Mouse (Mus musculus) thymus, postnatal 25 days (tissue): ENCODE results near the gene Lbhd2.

ENCODE experiments used
- DNase-seq: peaks from one replicate; pipeline ENCODE4 v3.0.0; 2022

Gene Lbhd2

DNA sequence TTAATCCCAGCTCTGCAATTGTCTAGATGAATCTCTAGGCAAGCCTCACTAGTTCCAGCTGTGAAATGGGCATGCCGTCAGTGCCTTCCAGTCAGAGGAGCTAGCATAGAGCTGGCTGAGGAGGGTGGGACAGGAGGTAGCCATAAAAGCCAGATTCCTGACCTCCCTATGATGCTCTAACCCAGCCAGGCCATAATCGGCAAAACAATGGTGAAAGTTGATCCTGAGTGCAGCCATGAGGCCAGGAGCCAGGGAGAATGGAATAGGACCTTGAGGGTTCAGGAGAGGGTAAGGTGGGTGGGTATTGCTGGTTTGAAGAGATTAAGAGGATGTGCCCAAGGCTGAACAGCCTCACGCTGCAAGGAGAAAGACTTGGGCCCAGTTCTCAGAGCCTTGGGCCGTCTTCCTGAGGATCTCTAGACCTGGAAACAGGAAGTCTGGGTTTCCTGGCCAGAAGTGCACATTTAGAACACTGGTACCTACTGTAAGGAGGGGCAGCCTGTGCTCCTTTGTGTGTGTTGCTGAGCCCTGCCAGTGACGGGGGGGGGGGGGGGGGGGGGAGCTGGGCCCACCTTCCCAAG lies 26.2 kb downstream of the Lbhd2 start:
- no peak for DNase-seq

DNA sequence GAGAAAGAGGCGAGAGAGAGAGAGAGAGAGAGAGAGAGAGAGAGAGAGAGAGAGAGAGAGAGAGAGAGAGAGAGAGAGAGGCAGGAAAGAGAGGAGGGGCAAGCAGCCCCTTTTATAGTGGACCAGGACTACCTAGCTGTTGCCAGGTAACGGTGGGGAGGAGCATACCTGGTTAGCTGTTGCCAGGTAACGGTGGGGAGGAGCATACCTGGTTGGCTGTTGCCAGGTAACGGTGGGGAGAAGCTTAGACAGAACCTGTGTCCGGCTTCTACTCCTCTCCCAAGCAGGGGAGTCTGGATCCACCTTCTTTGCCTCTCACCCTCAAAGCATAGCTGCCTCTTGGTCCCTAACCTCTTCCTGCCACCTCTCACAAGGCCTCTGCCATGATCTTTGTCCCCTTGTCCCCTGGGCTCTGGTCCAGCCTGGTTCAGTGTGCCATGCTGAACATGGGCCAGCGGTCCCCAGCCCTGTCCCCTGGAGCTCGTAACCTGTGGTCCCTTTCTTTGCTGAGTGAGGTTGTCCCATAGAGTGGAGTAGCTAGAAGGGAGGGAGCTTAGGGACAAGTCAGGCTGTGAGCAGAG lies 27.6 kb downstream of the Lbhd2 start:
- DNase-seq = no peak

DNA sequence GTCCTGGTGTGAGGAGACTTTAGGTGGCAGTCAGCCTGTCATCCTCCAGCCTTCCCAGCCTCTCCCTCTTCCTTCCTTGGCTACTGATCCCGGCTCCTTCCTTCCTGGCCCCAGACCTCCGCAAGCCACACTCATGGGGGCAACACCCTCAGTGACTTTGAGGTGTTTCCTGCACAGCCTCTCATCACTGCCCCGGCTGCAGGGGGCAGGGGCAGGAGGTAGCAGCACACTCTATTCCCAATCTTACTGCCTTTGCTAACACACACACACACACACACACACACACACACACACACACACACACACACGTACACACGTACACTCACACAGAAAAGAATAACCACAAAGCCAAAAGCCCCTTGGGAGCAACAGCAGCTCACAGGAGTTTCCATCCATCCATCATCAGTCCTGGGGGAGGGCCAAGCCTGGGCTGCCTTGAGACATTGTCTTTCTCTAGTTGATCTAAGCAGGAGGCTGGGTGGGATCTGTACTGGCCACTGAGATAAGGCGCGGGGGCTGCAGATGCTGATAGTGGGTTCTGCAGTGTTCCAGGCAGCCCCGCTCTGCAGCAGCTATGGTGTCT lies 28.2 kb downstream of the Lbhd2 start:
- no peak for DNase-seq

DNA sequence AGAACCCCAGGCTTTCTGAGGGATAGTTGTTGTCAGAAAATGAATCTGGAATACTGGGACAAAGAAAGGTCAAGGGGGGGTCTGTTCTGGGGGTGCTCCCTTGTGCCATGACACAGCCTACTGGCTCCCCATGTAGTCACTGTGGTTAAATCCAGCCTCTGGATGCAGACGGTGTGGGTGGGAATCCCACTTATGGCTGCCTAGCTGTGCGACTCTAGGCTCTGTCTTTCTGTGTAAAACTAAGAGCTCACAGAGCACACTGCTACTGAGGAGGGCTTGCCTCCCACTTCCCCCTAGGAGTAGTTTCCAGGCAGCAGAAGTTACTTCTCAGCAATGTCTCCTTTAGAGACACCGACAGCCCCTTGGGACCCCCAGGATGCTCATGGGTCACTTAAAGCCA lies 29.6 kb downstream of the Lbhd2 start:
- no peak for DNase-seq

DNA sequence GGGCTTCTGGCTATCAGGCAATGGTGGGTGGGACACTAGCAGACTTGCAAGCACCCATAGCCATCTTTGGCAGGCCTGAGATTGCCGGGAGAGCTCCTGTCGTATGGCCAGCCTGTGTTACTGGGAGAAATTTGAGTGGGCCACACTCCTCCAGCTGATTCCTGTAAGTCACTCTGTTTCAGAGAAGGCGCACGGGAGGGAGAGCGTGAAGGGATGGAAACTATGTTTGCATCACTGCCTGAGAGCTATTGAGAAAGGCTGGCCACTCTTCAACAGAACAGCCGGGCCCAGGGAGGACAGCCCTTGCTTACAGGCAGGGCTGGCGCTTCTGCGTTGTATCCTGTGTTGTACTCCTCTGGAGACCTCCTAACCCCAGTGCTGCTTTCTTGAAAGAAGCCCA lies 30.0 kb downstream of the Lbhd2 start:
- no peak for DNase-seq

DNA sequence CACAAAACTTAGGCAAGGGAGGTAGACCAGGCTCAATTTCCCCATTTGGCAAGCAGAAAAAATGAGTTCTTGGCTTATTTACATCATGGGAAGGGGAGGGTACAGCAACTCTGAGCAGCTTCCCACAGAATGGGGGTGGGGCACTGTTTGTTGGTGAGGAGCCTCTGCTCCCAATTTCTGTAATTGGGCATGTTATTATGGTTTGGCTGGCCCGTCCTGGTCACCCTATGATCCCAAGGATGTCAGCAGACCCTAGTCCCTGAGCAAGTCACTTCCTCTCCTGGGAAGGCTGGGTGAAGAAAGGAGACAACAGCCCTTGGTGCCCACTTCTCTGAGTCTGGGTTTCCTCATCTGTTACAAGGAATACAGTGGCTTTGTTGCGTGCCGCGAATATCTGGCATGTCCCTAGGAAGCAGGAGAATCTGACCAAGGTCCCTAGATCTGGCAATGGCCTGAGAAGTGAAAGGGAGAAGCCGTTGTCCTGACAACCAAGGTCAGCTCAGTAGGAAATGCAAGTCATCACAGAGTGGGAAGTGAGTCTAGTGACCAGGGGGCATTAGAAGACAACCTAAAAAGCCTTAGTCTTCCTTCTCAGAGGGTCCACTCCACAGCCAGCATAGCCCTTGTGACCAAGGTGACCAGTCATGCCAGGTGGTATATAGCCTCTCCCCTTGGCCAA lies 30.8 kb downstream of the Lbhd2 start:
- no peak for DNase-seq

DNA sequence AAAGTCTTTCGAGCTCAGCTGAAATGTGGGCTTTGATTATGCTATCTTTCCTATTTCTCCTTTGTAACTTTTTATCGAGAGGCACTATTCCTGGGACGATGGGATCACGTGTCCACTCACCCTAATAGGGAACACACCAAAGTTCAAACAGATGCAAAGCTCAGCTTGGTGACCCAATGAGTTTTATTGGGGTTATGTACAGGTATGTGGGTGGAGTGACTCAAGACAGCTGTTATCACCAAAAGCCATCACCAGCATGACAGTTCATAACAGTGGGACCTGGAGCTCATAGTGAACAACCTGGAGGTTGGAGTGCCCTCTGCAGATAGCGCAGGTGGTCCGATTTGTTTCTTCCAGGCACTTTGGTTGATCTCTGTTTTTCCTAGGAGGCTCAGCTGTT lies 32.2 kb downstream of the Lbhd2 start:
- DNase-seq = no peak

DNA sequence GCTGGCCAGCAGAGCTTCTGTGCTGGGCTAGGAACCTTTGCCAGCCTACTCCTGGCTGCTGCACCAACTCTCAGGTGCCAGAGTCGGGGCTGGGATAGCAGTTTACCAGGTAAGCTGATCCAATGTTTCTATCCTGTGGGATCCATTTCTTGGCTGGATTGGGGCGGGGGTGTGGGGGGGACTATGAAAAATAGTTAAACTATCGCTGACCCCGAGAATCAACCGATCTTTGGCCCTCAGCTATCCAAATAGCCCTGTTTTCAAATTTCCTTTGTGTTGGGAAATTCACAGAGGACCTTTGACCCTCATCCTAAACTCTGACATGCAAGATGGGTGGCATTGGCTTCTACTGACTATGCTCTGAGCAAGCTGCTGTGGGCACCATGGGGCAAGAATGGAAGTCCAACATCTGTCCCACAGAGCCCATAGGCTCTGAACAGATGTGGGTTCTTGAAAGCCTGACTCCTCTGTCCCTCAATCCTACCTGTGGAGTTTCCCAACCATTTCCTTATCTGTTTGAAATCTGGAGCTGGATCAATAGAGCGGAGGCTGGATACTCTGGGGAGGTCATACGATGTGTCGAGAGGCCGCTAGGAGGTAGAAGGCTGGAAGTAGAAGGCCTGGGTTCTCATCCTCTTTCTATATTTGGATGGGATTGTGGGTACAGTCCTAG lies 34.2 kb downstream of the Lbhd2 start:
- no peak for DNase-seq

DNA sequence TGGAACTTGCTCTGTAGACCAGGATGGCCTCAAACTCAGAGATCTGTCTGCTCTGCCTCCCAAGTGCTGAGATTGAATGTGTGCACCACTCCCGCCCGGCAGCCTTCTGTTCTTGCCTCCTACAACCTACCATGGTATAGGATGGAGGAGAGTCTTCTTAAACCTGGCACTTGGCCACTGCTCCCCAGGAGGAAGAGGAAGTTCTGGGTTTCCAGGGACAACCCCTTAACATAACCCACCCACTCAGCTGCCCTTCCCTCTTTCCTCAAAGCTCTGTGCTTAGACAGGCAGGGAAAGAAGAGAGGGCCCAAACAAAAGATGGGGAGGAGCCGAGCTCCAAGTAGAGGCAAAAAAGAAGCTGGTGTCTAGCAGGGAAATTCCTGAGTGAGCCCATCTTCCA lies 34.9 kb downstream of the Lbhd2 start:
- no peak for DNase-seq

DNA sequence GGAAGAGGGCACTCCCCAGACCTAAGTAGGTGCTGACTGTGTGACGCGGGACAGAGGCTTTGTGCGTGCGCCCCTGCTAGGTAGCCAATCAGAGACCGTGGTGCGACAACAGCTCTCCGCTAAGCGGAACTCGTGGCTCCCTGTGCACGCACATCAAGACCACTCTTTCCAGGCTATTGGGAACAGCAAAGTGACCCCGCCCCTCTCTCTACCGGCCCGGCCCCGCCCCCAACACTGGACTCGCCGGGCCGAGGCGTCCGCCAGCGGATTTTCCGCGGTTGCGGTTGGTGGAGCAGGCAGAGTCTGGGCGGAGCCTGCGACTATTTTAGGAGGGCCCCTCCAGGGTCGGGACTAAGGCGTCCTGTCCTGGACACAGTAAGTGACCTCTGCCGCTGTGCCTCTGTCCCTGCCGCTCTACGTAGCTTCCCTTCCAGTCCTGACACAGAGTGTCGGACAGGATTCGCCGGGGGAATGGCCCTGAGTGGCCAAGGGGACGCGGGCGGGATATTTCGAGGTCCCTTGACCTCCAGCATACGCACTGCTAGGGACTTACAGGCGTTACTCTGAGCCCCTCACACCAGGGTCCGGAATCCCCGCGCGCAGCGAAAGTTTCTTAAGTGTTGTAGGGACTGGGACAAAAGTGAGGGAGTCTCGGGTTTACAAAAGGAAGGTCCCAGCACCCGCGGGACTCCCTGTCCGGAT lies 35.9 kb downstream of the Lbhd2 start, which contains the start of gene Tnfaip2:
Tnfaip2 (plus strand) TSS at position 161 of the 702 bp plus-strand sequence.
- DNase-seq = peak; percentile 20

DNA sequence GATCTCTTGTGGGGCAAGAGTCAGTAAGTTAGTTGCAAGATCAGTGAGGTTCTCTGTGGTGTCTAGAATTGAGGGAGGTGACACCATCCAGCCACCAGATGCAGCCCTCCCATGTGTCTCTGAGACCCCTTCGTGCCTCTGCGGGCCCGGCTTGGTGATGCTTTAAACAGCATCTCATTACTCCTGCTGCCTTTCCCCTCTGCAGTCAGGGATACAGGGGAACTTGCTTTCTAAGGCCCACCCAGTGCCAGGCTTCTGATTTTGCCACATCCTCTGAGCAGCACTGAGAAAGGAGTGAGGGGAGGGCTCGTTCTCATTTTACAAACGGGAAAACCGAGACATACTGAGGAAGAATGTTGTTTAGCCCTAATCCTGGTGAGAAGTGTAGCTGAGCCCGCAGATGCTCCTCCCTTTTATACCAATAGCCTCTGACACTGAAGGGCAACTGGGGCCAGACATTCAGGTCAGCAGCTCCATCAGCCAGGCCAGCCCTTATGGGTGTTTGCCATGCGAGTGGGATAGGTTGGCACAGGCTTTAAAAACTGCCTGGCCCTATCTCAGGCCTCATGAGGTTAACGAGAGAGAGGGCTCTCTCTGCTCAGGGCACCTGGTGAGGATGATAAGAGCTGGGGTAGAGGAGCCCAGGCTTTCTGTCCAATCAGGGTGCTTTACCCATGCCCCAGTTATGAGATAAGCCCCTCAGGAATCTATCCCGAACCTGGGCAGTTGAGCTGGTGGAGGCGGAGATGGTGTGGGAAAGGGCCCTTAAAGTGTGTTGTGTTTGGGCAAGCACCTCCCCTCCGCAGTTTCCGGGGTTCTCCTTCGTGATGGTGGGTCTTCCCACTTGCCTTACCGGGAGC lies 36.6 kb downstream of the Lbhd2 start:
- no peak for DNase-seq

DNA sequence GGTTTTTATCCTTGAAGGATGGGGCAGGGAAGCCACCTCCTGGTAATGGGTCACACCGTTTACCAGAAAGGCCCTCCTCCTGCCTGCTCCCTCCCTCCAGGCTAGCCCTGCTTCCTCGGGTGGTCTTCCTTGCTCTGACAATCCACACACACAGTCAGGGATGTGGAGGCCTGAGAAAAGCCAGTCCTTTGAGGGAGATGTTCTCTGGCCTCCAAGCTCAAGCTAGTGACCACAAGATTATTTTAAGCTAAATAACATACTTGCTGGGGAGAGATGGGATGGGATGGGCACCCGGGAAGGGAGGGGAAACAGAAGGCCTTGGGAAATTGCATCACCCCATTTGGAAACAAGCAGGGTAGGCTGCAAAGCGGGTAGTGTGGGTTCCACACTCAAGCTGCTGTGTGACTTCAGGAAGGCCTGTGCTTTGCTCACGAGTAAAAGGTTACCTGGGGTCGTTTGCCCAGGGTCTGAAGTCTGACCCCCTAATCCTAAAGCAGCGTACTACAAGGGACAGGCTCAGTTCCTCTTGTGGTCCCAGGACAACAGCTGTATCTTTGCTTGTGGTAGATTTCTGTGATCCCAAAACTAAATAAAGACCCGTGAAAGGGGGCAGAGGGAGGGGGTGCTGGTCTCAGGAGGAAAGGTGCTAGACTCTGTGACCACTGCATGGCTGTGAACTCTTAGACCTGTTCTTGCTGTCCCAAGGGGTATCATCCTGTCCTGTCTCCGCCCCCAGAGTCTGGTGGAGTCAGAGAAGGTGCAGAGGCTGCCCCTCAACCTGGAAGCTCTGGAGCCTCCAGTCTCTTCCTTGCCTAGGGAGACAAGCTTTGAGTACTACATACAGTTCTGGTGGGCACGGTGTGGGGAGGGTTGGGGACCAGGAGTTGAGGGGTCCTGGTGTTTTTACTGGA lies 37.6 kb downstream of the Lbhd2 start:
- no peak for DNase-seq

DNA sequence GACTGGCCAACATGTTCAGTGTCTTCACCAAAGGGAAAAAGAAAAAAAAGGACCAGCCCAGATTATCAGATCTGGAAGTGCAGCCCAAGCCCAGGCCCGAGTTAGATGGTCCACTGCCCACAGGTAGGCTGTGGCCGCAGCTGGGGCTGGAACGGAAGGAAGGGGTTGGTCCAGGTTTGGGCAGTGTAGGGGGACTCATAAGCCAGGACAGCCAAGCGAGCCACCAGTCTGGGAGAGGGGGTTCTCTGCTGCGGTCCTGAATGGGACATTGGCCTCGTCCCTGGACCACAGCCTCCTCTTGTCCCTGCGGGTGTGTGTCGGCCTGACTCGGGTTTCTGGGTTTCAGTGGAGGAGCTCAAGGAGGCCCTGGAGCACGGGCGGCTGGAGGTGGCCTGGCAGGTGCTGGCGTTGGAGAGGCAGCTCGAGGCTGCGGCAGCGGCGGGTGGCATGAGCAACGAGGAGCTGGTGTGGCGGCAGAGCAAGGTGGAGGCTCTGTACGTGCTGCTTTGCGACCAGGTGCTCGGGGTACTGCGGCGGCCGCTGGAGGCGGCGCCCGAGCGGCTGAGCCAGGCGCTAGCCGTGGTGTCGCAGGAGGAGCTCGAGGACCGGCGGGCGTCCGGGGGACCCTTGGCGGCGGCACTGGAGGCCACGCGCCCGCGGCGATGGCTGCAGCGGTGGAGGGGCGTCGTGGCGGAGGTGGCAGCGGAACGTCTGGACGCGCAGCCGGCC lies 38.7 kb downstream of the Lbhd2 start:
- no peak for DNase-seq

DNA sequence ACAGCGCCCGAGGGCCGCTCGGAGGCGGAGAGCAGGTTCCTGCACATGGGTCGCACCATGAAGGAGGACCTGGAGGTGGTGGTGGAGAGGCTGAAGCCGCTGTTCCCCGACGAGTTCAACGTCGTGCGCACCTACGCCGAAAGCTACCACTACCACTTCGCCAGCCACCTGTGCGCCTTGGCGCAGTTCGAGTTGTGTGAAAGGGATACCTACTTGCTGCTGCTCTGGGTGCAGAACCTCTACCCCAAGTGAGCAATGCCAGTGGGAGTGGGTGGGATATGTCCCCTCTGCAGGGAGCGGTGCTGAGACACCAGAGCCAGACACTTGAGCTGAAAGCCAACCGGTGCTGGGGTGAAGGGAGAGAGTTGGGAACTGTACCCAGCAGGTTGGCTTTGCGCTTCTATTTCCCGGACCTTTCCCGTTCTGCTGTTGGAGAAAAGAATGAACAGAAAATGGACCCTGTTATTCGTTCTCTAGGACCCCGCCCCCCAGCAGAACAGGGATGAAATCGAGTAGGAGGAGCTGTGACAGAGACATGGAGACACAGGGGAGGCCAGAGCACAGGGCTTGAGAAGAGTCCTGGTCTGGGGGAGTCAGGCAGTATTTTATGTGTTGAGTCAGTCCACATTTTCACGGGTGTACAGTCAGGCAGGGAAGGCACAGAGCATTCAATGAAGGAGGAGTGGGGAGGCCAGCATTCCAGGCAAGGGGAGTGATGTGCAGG lies 39.4 kb downstream of the Lbhd2 start:
- DNase-seq = no peak

DNA sequence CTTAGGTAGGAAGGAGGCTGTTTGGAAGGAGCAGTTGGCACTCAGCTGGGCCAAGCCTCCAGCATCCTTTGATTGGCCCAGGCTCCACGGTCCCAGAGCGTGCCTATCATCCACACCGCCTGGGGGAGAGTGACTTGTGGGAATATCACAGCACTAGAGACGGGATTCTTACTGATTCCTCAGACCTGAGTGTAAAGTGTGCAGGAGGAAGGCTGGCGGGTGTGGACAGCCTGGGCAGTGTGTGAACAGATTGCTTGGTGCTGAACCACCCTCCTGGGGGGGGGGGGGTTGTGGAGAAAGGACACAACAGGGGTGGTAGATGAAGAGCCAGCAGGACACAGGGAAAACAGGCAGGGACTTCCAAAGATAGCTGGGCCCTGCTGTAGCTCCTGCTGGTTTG lies 40.1 kb downstream of the Lbhd2 start:
- DNase-seq = no peak

DNA sequence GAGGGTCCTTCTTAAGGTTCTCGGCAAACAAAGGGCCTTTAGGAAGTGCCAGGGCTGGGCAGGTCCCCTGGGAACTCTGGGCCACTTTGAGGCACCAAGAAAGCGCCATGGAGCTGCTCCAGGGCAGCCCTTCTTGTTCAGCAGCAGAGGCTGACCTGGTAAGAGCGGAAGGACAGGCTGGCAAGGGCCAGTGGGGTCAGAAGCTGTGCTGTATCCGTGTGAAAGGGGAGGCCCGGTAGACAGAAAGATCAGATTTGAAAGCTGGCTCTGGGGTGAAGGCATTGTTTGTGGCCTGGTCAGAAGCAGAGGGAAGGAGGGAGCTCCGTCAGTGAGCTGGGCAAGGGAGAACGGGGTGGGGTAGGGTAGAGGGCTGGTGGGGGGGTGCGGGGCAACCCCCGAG lies 40.7 kb downstream of the Lbhd2 start:
- no peak for DNase-seq

DNA sequence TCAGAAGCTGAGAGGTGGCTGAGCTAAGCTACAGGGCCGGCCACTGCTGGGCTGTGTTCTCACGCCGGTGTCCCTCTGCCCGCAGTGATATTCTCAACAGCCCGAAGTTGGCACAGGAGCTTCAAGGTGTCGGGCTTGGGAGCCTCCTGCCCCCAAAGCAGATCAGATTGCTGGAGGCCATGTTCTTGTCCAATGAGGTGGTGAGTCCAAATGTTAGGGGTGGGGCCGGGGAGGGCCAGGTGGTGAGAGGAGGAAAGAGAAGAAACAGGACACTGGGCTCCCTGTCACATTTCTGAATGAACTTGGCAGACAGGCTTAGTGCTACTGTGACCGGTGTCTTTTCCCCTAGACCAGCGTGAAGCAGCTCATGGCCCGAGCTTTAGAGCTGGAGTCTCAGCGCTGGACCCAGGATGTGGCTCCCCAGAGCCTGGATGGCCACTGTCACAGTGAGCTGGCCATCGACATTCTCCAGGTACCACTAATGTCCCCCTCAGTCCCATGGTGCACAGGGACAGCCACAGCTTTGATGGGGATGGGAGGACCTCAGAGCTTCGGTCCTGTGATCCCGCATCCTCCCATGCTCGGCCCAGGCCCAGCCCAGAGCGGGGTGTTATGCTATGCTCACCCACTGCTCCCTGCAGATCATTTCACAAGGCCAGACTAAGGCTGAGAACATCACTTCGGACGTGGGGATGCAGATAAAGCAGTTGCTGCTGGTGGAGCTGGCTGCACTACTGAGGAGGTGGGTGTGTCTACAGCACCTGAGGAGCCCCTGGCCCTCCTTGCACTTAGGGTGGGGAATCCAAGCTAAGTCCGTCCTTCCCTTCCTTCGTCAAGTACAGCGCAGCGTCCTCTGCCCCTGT lies 41.5 kb downstream of the Lbhd2 start:
- no peak for DNase-seq

DNA sequence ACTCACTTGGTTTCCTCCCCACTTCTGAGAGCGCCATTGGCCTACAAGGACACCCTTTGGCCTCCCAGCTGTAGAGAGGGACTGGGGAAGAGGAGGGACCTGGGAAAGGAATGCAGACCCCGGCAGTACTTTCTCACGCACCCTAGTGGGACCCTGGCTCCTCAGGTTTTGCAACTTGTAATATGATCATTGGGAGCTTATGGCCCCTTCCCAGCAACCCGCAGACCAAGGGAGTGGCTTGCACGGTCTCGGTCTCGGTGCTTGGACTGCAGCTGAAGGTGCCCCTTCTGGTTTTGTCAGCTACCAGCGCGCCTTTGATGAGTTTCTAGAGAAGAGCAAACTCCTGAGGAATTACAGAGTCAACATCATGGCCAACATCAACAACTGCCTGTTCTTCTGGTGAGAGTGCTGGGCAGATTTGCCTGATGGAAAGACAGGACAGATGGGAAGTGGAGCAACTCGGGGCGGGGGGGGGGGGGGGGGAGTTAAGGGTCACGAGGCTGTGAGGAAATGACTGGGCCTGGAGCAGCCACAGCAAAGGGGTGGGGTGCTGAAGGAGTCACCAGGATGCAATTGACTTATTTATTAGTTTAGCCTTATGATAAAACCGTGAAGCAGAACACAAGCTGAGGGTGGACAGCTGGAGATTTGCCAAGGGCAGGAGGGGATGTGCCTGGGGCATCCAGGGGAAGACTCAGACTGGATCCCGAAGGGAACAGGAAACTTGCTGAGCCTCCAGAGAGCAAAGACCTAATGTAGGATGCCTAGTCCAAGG lies 42.5 kb downstream of the Lbhd2 start:
- no peak for DNase-seq
